Mouse (Mus musculus) heart, adult 18-20 months (tissue): ENCODE measurements around the gene Rab33b. TPM values are rescaled to one million over a fixed set of nuclear protein-coding genes. Genes with fewer than 3 reads are reported as not detected.
A peak's percentile ranks its signal among the peaks of the same experiment; 100 is the strongest.
"Not testable (repeated sequence)": the region's sequence is repeated elsewhere in the genome, so short reads cannot be mapped to it uniquely, and the experiment has no call there.

Experiments used
- DNase-seq, 2 experiments: peaks; one replicate each; pipeline ENCODE4 v3.0.0; 2021 to 2022; ENCODE audit warnings: mixed read lengths in 1 of 2
- long read RNA-seq, 2 experiments: library from polyadenylated mRNA; stranded (forward); transcript quantifications; one replicate each; pipeline ENCODE4 v2.0.0; 2021
- total RNA-seq, 2 experiments: library from RNA; stranded (reverse); gene quantifications; 2 replicates each; pipeline ENCODE4 v1.2.3; 2021

Rab33b gene
- total RNA-seq: 1 to 10 TPM; 8.9 to 9.9 TPM
- long read RNA-seq, experiment 1, transcript Rab33b-201 (2 exons, 3,492 nt): major isoform, 9 of 10 reads
- long read RNA-seq, experiment 1, partial matches to known transcripts: 0 of 10 reads
- long read RNA-seq, experiment 1, other reads (novel, unspliced or antisense): 1 of 10 reads
- long read RNA-seq, experiment 2, transcript Rab33b-201 (2 exons, 3,492 nt): major isoform, 9 of 10 reads
- long read RNA-seq, experiment 2, partial matches to known transcripts: 0 of 10 reads
- long read RNA-seq, experiment 2, other reads (novel, unspliced or antisense): 1 of 10 reads

DNA sequence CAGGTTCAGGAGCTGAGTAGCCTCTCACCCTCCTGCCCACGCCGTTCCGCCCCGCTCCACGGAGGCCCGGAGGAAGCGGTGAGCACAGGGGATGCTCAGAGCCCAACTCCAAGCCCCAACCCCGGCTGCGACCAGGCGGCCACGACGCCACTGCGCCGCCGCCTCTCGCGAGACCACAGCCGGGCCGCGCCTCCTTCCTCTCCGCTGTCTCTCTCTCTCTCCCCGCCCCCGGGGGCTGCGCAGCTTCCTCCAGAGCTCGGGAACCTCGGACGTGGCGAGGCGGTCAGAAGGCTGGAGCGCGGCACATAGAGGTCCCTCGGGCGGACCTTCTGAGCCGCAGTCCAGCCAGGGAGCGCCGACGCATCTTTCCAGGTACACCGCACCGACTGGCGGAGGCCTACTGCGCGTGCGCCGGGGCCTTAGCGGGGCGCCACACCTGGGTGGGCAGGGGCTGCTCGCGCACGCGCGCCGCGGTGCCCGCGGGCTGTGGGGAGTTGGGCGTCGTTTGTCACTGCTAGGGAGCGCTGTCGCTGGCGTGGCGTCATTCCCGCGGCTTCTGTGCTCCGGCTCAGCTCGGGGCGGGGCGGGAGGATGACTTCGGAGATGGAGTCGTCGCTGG is at the start of gene Rab33b:
Gene Rab33b, plus strand, starts transcription at position 180 of the 619 bp plus-strand sequence.
- peak; percentile 94 to 98 for DNase-seq

DNA sequence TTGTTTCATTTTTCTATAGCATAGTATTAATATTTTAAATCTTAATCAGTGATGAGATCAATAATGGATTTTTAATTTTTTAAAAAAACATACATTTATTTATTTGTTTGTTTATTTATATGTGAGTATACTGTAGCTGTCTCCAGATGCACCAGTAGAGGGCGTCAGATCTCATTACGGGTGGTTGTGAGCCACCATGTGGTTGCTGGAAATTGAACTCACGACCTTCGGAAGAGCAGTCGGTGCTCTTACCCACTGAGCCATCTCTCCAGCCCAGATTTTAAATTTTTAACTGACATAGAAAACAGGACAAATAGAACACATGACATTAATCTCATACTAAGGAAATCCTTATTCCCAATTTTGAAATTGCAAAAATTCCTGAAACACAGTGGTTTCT is 49.4 kb upstream of the Rab33b start:
- DNase-seq: not testable (repeated sequence)

DNA sequence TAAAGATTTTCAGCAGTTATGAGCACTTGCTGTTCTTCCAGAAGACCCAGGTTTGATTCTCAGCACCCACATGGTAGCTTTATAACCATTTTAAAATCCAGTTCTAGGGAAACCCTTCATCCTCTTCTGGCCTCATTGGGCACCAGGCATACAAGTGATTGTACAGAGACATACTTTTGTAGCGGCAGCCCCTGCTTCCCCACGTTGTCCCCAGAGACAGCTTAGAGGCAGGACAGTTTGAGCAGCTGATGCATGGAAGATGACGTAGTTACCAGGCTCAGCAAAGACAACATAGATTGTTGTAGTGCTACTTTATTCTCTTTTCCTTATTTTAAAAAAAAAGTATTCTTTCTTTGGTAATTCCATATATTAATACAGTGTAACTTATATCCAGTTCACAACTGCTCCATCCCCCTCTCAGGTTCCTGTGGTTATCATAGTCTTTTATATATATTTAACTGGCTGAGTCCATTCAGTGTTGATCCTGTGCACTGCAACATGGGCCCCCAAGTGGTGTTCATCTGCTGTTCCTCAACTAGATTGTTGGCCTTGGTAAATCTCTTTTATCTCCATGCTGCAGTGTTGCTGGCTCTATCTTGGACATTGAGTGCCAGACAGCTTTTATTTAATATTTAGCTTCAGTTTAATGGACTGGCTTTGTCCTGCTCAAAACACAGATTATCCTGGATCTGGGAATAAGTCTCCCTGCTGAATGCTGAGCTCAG is 48.7 kb upstream of the Rab33b start:
- no peak for DNase-seq

- no peak for DNase-seq
Observed at GRCm38 (mm10) chr3:51468530-51468929, 15.2 kb upstream of the Rab33b start.

DNA sequence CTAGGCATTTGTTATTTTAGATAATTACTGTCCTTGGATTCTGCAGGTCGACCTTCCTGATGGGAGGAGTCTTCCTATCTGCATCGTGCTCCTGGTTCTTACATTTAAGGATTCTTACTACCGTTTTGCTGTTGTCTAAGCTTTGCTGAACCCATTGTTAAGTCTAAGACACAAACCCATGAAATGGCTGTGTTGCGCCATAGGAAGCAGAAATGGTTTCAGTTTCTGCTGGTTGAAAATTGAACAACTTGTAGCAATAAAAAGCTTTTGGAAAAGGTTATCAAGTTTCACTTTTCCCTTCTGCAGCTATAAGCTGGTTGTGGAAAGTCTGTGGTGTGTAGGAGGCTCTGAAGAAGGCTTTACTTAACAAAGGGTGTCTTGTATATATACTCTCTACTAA is 8.0 kb upstream of the Rab33b start:
- DNase-seq: no peak

DNA sequence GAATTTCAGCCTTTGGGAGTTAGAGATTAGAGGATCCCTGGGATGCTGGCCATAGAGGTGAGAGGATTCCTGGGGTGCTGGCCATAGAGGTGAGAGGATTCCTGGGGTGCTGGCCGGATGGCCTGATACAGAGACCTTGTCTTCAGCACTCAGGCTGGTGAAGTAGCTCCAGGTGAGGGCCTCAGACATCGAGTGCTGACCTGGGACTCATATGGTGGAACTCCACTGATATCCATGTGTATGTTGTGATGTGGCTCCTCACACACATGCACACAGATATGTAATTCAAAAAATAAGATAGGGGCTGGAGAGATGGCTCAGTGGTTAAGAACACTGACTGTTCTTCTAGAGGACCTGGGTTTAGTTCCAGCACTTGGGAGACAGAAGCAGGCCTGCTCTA is 3.8 kb upstream of the Rab33b start:
- DNase-seq: no peak

DNA sequence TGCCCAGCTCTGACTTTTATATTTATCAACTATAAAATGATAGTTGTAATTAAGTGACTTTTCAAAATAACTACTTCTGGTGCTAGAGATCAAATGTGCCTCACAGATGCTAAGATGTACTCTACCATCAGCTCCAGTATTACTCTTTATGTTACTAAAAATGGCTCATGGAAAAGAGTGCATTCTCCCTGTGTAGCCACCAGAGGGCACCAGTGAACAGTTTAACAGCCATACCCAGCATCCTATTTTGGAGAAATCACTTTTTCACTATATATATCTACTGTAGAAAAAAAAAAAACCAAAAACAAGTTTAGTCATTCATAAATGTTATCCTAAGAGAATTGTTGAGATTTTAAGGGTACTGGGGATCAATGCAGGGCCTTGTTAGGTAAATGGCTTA is 2.7 kb upstream of the Rab33b start:
- DNase-seq: peak; percentile 38 to 64

DNA sequence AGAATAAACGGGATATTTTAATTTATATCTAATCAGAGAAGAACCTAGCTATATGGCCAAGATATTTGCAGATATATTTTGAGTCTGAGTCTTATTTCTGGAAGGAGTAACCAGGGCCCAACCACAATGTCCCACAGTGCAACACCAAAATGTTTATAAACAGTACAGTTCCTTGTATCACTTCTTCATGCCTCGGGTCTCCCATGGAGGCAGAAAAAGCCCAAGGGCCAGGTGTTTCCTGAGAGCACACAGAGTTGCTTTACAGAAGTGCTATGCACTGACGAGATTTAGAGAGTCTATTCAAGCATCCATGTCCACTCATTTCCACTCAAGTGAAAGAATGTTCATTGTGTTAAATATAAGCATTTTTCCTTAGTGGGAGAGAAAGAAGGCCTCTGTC is 1.8 kb upstream of the Rab33b start:
- no peak for DNase-seq

DNA sequence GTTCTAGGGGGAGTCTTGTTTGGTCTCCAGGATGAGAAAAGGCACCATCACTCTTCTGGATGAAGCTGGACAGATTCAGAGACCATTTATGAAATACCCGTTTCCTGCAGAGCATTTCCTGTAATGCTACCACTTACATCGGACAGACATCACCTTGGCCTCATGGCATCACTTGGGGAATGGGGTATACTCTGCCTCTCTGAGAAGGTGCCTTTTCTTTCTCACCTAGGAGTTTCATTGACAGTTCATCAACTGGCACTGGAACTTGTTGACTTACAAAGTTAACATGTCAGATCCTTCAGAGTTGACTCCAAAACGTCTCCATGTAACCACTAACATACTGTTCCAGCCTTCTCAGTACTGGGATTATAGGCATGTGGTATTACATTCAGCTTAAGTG is 939 bp upstream of the Rab33b start:
- DNase-seq: no peak

DNA sequence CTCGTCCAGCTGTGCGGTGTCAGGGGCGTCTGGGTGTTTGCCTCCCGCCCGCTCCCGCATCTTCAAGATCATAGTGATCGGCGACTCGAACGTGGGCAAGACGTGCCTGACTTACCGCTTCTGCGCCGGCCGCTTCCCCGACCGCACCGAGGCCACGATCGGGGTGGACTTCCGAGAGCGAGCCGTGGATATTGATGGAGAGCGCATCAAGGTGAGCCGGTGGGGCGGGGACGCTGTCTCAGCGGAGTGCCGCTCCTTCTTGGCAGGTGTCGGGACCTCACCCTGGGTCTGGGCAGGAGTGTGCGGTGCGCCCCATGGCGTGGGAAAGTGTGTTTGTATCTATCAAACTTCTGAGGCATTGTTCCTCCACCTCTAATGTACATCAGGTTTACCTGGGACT is 650 bp downstream of the Rab33b start:
- no peak for DNase-seq

DNA sequence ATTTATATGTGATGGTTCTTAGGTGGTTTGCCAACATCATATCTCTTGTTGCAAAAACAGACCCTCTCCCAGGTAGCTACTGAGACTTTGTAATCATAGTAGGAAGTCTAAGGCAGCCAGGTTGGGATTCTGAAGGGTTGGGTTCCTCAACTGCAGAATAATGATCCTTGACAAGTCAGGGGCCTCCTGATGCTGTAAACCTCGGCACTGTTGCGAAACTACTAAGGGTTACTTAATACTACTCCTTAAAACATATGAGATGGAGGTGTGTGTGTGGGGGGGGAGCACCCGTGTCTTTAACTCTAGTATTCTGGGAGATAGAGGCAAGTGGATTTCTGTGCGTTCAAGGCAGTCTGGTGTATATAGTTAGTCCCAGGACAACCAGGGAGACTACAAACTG is 1.6 kb downstream of the Rab33b start:
- no peak for DNase-seq

- DNase-seq: no peak
Observed at GRCm38 (mm10) chr3:51486491-51487195, 2.9 kb downstream of the Rab33b start.

DNA sequence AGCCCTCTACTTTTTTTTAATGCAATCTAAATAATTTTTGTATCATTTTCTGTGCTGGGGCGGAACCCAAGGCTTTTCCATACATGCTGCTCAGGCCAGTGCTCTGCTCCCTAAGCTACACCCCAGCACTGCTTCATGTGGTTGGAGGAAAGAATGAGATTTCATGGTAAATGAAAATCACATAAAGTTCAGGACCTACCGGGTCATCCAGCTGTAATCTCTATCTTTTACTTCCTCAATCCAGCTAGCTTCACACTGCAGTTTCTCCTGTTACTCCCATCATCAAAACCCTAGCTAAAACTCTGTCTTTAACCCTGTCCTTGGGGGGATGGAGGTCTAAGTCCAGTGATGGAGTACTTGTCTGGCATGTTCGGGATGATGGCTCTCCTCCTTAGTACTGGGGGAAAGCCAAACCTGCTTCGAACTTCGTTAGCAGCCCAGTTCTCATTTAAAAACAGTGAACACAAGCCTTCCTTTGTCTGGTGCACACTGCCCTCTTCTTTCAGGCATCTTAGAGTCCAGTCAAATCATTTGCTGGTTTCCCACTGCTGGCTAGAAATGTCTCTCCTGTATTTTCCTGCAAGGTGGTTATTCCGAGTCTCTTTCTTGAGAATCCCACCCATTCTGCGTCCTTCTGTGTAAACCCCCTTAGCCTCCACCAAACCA is 6.5 kb downstream of the Rab33b start:
- DNase-seq: no peak

DNA sequence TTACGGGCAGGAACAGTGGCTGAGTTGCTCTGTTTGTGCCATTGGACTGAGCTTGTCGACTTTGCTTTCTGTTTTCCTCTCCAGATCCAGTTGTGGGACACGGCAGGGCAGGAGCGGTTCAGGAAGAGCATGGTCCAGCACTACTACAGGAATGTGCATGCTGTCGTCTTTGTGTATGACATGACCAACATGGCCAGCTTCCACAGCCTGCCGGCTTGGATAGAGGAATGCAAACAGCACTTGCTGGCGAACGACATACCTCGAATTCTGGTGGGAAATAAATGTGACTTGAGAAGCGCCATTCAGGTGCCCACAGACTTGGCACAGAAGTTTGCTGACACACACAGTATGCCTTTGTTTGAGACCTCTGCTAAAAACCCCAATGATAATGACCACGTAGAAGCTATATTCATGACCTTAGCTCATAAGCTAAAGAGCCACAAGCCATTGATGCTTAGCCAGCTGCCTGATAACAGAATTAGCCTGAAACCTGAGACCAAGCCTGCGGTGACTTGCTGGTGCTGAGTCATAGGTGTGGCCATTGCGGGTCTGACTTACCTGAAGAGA is 9.6 kb downstream of the Rab33b start:
- DNase-seq: peak; percentile 38 to 51

GRCm38 (mm10) chr3:51494466-51494865 is 10.7 kb downstream of the Rab33b start:
- no peak for DNase-seq

- no peak for DNase-seq
Observed at GRCm38 (mm10) chr3:51495646-51496045, 11.9 kb downstream of the Rab33b start.

- no peak for DNase-seq
Observed at GRCm38 (mm10) chr3:51497978-51498377, 14.3 kb downstream of the Rab33b start.

DNA sequence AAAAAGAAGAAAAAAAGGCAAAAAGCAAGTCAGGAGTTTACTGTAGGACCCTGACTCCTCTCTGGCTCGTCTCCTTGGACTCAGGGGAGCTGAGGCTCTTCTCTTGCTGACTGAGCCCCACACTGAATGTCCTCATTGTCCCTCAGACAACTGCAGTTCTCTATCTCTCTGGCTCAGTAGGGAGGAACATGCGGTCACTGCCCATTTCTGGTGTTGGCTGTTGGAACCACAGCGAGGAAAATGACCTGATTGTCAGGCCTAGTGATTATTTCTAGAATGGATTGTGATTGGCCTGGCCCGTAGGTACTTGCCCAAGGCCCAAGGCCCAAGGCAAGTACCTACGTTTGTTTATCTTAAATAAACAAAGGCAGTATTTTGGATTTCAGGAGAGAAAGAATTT is 14.9 kb downstream of the Rab33b start:
- no peak for DNase-seq

DNA sequence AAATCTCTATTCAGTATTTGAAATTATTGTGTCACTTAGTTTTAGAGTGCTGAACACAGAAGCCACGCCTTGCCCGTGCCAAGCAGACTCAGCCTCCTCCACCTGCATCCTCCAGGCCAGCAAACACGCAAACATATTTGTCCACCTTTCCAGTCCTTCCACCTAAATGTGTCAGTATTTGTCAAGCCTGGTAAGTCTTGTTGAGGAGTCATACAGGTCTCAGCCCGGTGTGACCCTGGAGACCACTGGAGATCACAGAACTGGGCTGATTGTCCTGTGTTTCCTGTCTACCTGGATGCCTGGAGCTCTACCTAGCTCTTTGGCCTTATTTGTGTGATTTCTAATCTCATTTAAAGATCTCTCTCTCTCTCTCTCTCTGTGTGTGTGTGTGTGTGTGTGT is 16.2 kb downstream of the Rab33b start:
- no peak for DNase-seq

DNA sequence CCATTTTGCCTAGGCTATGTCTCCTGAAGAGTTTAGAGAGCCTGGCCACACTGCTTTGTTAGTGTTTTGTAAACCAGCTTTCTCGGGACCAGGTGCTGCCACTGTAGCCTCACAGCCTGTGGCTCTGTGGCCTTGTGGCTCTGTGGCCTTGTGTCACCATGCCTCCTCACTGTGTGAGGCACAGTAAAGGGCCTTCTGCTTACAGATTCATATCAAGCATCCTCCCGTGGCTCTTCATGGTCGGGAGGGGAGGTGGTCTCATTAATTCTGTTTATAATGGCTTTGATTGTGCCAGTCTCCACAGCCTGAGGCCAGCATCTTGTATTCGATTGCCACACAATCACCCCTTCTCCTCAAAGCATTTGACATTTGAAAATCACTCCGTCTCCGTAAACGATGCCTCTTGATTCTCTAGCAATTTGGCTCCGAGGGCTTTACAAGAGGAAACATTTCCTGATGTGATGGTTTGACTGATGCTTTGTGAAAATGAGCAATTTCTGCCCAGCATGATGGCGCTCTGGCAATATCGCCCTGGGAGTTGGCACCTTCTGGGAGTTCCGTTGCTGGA is 20.7 kb downstream of the Rab33b start:
- no peak for DNase-seq

DNA sequence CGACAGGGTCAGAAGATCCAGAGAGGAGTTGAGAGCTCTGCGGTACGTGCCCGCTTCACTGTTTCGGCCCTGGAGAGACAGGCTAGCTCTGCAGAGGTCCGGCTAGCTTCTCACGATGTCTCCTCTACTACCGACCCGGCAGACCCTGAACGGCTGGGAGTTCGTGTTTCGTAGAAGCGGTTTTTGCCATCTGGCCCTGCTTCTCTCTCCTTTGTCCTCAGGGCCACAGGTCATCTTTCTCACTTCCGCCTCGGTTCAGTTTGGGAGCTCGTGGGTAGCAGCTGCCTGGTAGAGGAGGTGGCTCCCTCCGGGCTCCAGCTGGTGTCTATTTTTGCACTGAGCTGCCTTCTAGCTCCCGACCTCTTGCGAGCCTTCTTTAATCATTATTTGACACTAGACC is 21.7 kb downstream of the Rab33b start:
- DNase-seq: no peak

- DNase-seq: peak; percentile 81 to 91
Observed at GRCm38 (mm10) chr3:51510903-51511302, 27.2 kb downstream of the Rab33b start.
